Mouse (Mus musculus) bone marrow macrophage, adult 2 months (primary cell): ENCODE results near the gene Pip4k2a. TPM values are rescaled to one million over a fixed set of nuclear protein-coding genes. Genes with fewer than 3 reads are reported as not detected.
A peak's percentile ranks its signal among the peaks of the same experiment; 100 is the strongest.
"Not testable (repeated sequence)": the region's sequence is repeated elsewhere in the genome, so short reads cannot be mapped to it uniquely, and the experiment has no call there.

ENCODE experiments used
- H3K27ac ChIP-seq: 2 replicates; pipeline ENCODE4 v1.5.1; 2012; ENCODE audit warnings: low read depth, low read length; ENCODE audit not compliant: insufficient read depth
- H3K4me1 ChIP-seq: 2 replicates; pipeline ENCODE4 v1.6.1; 2012; ENCODE audit warnings: low read length; ENCODE audit not compliant: control insufficient read depth, insufficient read depth
- H3K4me3 ChIP-seq: 2 replicates; pipeline ENCODE4 v1.5.1; 2012; ENCODE audit warnings: mild to moderate bottlenecking, low read length, moderate library complexity; ENCODE audit not compliant: insufficient read depth
- CTCF ChIP-seq: IDR thresholded peaks from 2 replicates; pipeline ENCODE4 v1.5.1; 2012; ENCODE audit warnings: low read depth, mild to moderate bottlenecking, low read length, moderate library complexity
- POLR2A ChIP-seq: IDR thresholded peaks from 2 replicates; pipeline ENCODE4 v1.6.1; 2012; ENCODE audit warnings: mild to moderate bottlenecking, low read depth, low read length, borderline replicate concordance
- polyA plus RNA-seq: library from polyadenylated mRNA; stranded (reverse); fragments of >200 nt; gene quantifications from 2 replicates; pipeline ENCODE4 v1.2.4, GENCODE M21; 2012; ENCODE audit not compliant: missing spikeins, insufficient read depth, insufficient read length

Gene Pip4k2a
- polyA plus RNA-seq = 165 and 187 TPM in 2 replicates

DNA sequence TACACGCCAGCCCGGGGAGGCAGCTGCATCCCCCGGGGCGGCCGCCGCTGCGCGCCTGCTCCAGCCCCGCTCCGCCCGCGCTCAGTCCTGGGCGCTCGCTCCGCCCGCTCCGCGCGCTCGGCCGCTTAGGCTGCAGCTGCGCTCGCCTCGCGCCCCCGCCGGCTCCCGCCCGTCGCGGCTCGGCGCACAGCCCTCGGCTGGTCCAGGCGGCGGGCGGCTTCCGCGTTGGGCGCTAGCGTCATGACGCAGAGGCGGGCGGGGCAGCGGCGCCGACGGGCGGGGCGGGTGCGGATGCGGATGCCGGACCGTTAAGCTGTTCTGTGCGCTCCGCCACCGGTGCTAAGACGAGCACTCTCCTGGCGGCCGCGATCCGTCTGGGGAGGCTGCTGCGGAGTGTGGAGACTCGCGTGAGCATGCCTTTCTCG is at the start of gene Pip4k2a, which contains the start of gene 4930426L09Rik:
TSS of gene Pip4k2a (minus strand) at position 73 of the 425 bp plus-strand sequence.
TSS of gene 4930426L09Rik (plus strand) at position 290 of the 425 bp plus-strand sequence.
- TF ChIP-seq POLR2A = no peak
- no peak for TF ChIP-seq CTCF
- Histone ChIP-seq H3K4me3 (peak within 1 kb of the TSS; percentile 100), H3K4me1 (peaks cover 24% of the 10 kb centered on the region), H3K27ac (peak within 1 kb of the TSS; percentile 95)

GRCm38 (mm10) chr2:19037907-19038570 is 40.1 kb upstream of the Pip4k2a start:
- peak overlapping the region; percentile 74 for H3K27ac ChIP-seq
- H3K4me1 ChIP-seq = peaks cover 10% of the 10 kb centered on the region
- TF ChIP-seq POLR2A = no peak
- no peak for TF ChIP-seq CTCF
- no peak overlapping the region; the same call in 1 of the 2 replicates for H3K4me3 ChIP-seq

GRCm38 (mm10) chr2:19037430-19037829 is 39.5 kb upstream of the Pip4k2a start:
- no peak overlapping the region for H3K4me3 ChIP-seq
- H3K27ac ChIP-seq = no peak overlapping the region
- H3K4me1 ChIP-seq = peaks cover 10% of the 10 kb centered on the region
- TF ChIP-seq CTCF (no peak), POLR2A (no peak)

- Histone ChIP-seq H3K4me1 (no peaks in the 10 kb centered on the region), H3K4me3 (no peak overlapping the region), H3K27ac (no peak overlapping the region)
- TF ChIP-seq POLR2A = no peak
- TF ChIP-seq CTCF = no peak
Observed at GRCm38 (mm10) chr2:19024807-19025206, 26.9 kb upstream of the Pip4k2a start.

DNA sequence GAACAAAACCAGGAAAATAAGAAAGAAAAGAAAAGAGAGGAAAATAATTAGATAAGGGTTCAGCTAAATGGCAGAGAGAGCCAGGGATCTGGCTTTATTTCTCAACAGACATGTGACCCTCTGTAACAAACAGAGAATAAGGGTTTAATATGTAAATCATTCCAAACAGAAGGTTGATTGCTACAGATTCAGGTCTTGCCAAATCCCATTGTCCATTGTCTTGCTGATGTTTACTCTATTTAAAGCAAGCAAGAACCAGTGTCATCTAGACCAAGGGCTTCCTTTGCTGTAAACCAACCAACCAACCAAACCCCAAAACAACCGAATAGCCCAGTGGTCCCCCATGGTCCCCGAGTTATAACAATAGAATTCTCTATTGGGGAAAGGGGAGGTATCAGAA is 20.1 kb upstream of the Pip4k2a start:
- Histone ChIP-seq H3K27ac (no peak overlapping the region), H3K4me3 (no peak overlapping the region), H3K4me1 (peaks cover 3% of the 10 kb centered on the region; the same call in 1 of the 2 replicates)
- TF ChIP-seq CTCF (no peak), POLR2A (no peak)

DNA sequence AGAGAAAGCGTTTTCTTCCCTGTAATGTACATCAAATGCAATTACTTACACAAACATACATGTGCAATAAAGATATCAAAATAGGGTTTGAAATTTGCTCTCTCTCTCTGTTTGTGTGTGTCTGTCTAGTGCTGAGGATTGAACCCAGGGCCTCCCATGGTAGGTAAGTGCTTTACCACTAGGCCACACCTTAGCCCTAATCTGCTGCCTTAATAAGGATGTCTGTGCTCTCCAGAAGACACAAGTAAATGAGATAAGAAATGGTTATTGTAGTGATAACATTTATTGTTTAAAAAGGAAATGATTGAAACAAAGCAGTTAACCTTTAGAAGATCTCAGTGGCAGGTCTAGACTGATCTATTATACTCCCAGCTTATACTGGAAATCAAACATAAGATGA is 18.9 kb upstream of the Pip4k2a start:
- peaks cover 3% of the 10 kb centered on the region; the same call in 1 of the 2 replicates for H3K4me1 ChIP-seq
- no peak overlapping the region for H3K4me3 ChIP-seq
- TF ChIP-seq POLR2A = no peak
- no peak for TF ChIP-seq CTCF
- no peak overlapping the region for H3K27ac ChIP-seq

- Histone ChIP-seq H3K4me3 (no peak overlapping the region), H3K4me1 (peaks cover 3% of the 10 kb centered on the region; the same call in 1 of the 2 replicates), H3K27ac (no peak overlapping the region)
- no peak for TF ChIP-seq POLR2A
- no peak for TF ChIP-seq CTCF
Observed at GRCm38 (mm10) chr2:19016348-19016747, 18.4 kb upstream of the Pip4k2a start.

GRCm38 (mm10) chr2:19011443-19011842 is 13.5 kb upstream of the Pip4k2a start:
- Histone ChIP-seq H3K4me1 (peaks cover 11% of the 10 kb centered on the region), H3K27ac (no peak overlapping the region), H3K4me3 (no peak overlapping the region)
- TF ChIP-seq POLR2A (no peak), CTCF (no peak)

GRCm38 (mm10) chr2:19010541-19010940 is 12.6 kb upstream of the Pip4k2a start:
- peaks cover 20% of the 10 kb centered on the region for H3K4me1 ChIP-seq
- H3K4me3 ChIP-seq, H3K27ac ChIP-seq: not testable (repeated sequence)

DNA sequence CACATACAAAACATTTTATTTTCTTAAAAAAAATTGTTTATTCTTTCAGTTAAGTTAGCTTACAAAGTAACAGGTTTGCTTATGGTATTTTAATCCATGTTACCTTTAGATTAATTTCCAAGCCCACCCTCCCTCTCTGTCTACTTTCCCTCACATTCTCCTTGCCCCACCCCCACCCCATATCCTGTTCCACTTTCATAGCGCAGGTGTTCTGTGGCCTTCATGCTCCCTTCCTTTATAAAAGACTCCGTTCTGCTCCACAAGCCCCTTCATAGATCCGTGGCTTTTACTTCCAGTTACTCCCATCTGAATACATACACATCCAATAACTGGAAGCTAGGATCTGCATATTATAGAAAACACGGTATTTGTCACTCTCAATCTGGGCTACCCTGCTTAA is 9.7 kb upstream of the Pip4k2a start:
- peaks cover 34% of the 10 kb centered on the region for H3K4me1 ChIP-seq
- TF ChIP-seq POLR2A (no peak), CTCF (no peak)
- H3K27ac ChIP-seq = no peak overlapping the region
- no peak overlapping the region for H3K4me3 ChIP-seq
